Mouse (Mus musculus): ENCODE data around the gene Prkd2. TPM values are rescaled to one million over a fixed set of nuclear protein-coding genes. Genes with fewer than 3 reads are reported as not detected.

Prkd2 gene
- polyA plus RNA-seq, 1 experiment from 2014 or later = 11.2 TPM

GRCm38 (mm10) chr7:16876608-16877007 is 33.9 kb downstream of the Prkd2 start:
- H3K4me3 ChIP-seq (ENCODE audit: low read depth, low read length) = peak overlapping the region; percentile 74
- H3K27ac ChIP-seq (ENCODE audit: low read depth, low read length) = no peak overlapping the region
- peaks cover 15% of the 10 kb centered on the region for H3K4me1 ChIP-seq (ENCODE audit: control insufficient read depth, insufficient read depth, low read length)
- H3K9ac ChIP-seq (ENCODE audit: low read length) = peak overlapping the region; percentile 19
- no peaks in the 10 kb centered on the region for H3K27me3 ChIP-seq (ENCODE audit: control insufficient read depth, insufficient read depth, low read length)
- ATAC-seq (ENCODE audit: insufficient read depth, low FRiP score, low TSS enrichment) (no peak), DNase-seq (ENCODE audit: low spot score) (peak; percentile 81)
- no peaks in the 10 kb centered on the region for H3K36me3 ChIP-seq (ENCODE audit: control insufficient read depth, insufficient read depth, low read length)
- H3K9me3 ChIP-seq (ENCODE audit: control insufficient read depth, low read length) = no peaks in the 10 kb centered on the region
- WGBS = 2% methylated on average over 13 of the region's 13 CpGs
- peak overlapping the region; percentile 85 for H3K4me2 ChIP-seq (ENCODE audit: low read depth)

GRCm38 (mm10) chr7:16877717-16878116 is 35.0 kb downstream of the Prkd2 start:
- H3K4me1 ChIP-seq (ENCODE audit: control insufficient read depth, insufficient read depth, low read length) = peaks cover 15% of the 10 kb centered on the region

GRCm38 (mm10) chr7:16879796-16880547 is 37.3 kb downstream of the Prkd2 start:
- WGBS = 11% methylated on average over 9 of the region's 9 CpGs
- Histone ChIP-seq H3K4me2 (ENCODE audit: low read depth) (peak overlapping the region; percentile 18; the same call in 1 of the 2 replicates), H3K9me3 (ENCODE audit: control insufficient read depth, low read length) (no peaks in the 10 kb centered on the region), H3K27ac (ENCODE audit: low read depth, low read length) (peak overlapping the region; percentile 96), H3K27me3 (ENCODE audit: control insufficient read depth, insufficient read depth, low read length) (peaks cover 13% of the 10 kb centered on the region), H3K4me1 (ENCODE audit: control insufficient read depth, insufficient read depth, low read length) (peaks cover 15% of the 10 kb centered on the region), H3K4me3 (ENCODE audit: low read depth, low read length) (no peak overlapping the region), H3K9ac (ENCODE audit: low read length) (peak overlapping the region; percentile 38), H3K36me3 (ENCODE audit: control insufficient read depth, insufficient read depth, low read length) (peaks cover 9% of the 10 kb centered on the region)
- DNase-seq (ENCODE audit: low spot score) (peak; percentile 88), ATAC-seq (ENCODE audit: insufficient read depth, low FRiP score, low TSS enrichment) (peak; percentile 52)

More at GRCm38 (mm10) chr7:16877717-16878116, 35.0 kb downstream of the Prkd2 start:
- H3K4me3 ChIP-seq (ENCODE audit: low read depth, low read length) = no peak overlapping the region
- DNase-seq (ENCODE audit: low spot score) = no peak
- H3K9me3 ChIP-seq (ENCODE audit: control insufficient read depth, low read length) = no peaks in the 10 kb centered on the region
- no peak for ATAC-seq (ENCODE audit: insufficient read depth, low FRiP score, low TSS enrichment)
- 85% methylated on average over 3 of the region's 3 CpGs for WGBS
- no peak overlapping the region for H3K9ac ChIP-seq (ENCODE audit: low read length)
- no peak overlapping the region for H3K27ac ChIP-seq (ENCODE audit: low read depth, low read length)
- no peak overlapping the region for H3K4me2 ChIP-seq (ENCODE audit: low read depth)
- no peaks in the 10 kb centered on the region for H3K36me3 ChIP-seq (ENCODE audit: control insufficient read depth, insufficient read depth, low read length)
- H3K27me3 ChIP-seq (ENCODE audit: control insufficient read depth, insufficient read depth, low read length) = no peaks in the 10 kb centered on the region

- H3K4me3 ChIP-seq (ENCODE audit: low read depth, low read length) = no peak overlapping the region
- H3K27ac ChIP-seq (ENCODE audit: low read depth, low read length) = peak overlapping the region; percentile 96
- H3K9ac ChIP-seq (ENCODE audit: low read length) = peak overlapping the region; percentile 38
- ATAC-seq (ENCODE audit: insufficient read depth, low FRiP score, low TSS enrichment) (no peak), DNase-seq (ENCODE audit: low spot score) (no peak)
- WGBS = 4% methylated on average over 5 of the region's 5 CpGs
- H3K36me3 ChIP-seq (ENCODE audit: control insufficient read depth, insufficient read depth, low read length) = peaks cover 15% of the 10 kb centered on the region
- H3K4me1 ChIP-seq (ENCODE audit: control insufficient read depth, insufficient read depth, low read length) = peaks cover 15% of the 10 kb centered on the region
- peaks cover 19% of the 10 kb centered on the region for H3K27me3 ChIP-seq (ENCODE audit: control insufficient read depth, insufficient read depth, low read length)
- H3K9me3 ChIP-seq (ENCODE audit: control insufficient read depth, low read length) = no peaks in the 10 kb centered on the region
- H3K4me2 ChIP-seq (ENCODE audit: low read depth) = peak overlapping the region; percentile 18; the same call in 1 of the 2 replicates
Measured at GRCm38 (mm10) chr7:16880615-16881014, 37.9 kb downstream of the Prkd2 start.

- peaks cover 10% of the 10 kb centered on the region for H3K4me1 ChIP-seq (ENCODE audit: control insufficient read depth, insufficient read depth, low read length)
- WGBS = 94% methylated on average over 6 of the region's 6 CpGs
- no peak overlapping the region for H3K4me2 ChIP-seq (ENCODE audit: low read depth)
- no peak overlapping the region for H3K4me3 ChIP-seq (ENCODE audit: low read depth, low read length)
- H3K27me3 ChIP-seq (ENCODE audit: control insufficient read depth, insufficient read depth, low read length) = peaks cover 29% of the 10 kb centered on the region
- DNase-seq (ENCODE audit: low spot score) (no peak), ATAC-seq (ENCODE audit: insufficient read depth, low FRiP score, low TSS enrichment) (no peak)
- no peak overlapping the region for H3K27ac ChIP-seq (ENCODE audit: low read depth, low read length)
- H3K9ac ChIP-seq (ENCODE audit: low read length) = no peak overlapping the region
- peaks cover 25% of the 10 kb centered on the region for H3K36me3 ChIP-seq (ENCODE audit: control insufficient read depth, insufficient read depth, low read length)
- peaks cover 4% of the 10 kb centered on the region; the same call in 1 of the 2 replicates for H3K9me3 ChIP-seq (ENCODE audit: control insufficient read depth, low read length)
Measured at GRCm38 (mm10) chr7:16883162-16883561, 40.5 kb downstream of the Prkd2 start.

GRCm38 (mm10) chr7:16884334-16884733 is 41.6 kb downstream of the Prkd2 start:
- H3K4me1 ChIP-seq (ENCODE audit: control insufficient read depth, insufficient read depth, low read length) = peaks cover 10% of the 10 kb centered on the region
- peaks cover 25% of the 10 kb centered on the region for H3K36me3 ChIP-seq (ENCODE audit: control insufficient read depth, insufficient read depth, low read length)
- 39% methylated on average over 4 of the region's 4 CpGs for WGBS
- H3K4me3 ChIP-seq (ENCODE audit: low read depth, low read length) = no peak overlapping the region
- H3K9me3 ChIP-seq (ENCODE audit: control insufficient read depth, low read length) = peaks cover 4% of the 10 kb centered on the region; the same call in 1 of the 2 replicates
- H3K27me3 ChIP-seq (ENCODE audit: control insufficient read depth, insufficient read depth, low read length) = peaks cover 29% of the 10 kb centered on the region
- no peak overlapping the region for H3K27ac ChIP-seq (ENCODE audit: low read depth, low read length)
- no peak overlapping the region for H3K4me2 ChIP-seq (ENCODE audit: low read depth)
- ATAC-seq (ENCODE audit: insufficient read depth, low FRiP score, low TSS enrichment) (no peak), DNase-seq (ENCODE audit: low spot score) (no peak)
- H3K9ac ChIP-seq (ENCODE audit: low read length) = no peak overlapping the region

GRCm38 (mm10) chr7:16885271-16885776 is 42.6 kb downstream of the Prkd2 start:
- no peak overlapping the region for H3K9ac ChIP-seq (ENCODE audit: low read length)
- ATAC-seq (ENCODE audit: insufficient read depth, low FRiP score, low TSS enrichment) = no peak
- peak; percentile 42 for DNase-seq (ENCODE audit: low spot score)
- peak overlapping the region; percentile 26 for H3K4me2 ChIP-seq (ENCODE audit: low read depth)
- H3K27me3 ChIP-seq (ENCODE audit: control insufficient read depth, insufficient read depth, low read length) = peaks cover 29% of the 10 kb centered on the region
- H3K36me3 ChIP-seq (ENCODE audit: control insufficient read depth, insufficient read depth, low read length) = peaks cover 25% of the 10 kb centered on the region
- H3K4me1 ChIP-seq (ENCODE audit: control insufficient read depth, insufficient read depth, low read length) = peaks cover 7% of the 10 kb centered on the region
- H3K9me3 ChIP-seq (ENCODE audit: control insufficient read depth, low read length) = peaks cover 4% of the 10 kb centered on the region; the same call in 1 of the 2 replicates
- WGBS = 12% methylated on average over 76 of the region's 95 CpGs
- no peak overlapping the region for H3K27ac ChIP-seq (ENCODE audit: low read depth, low read length)
- H3K4me3 ChIP-seq (ENCODE audit: low read depth, low read length) = peak overlapping the region; percentile 31

- DNase-seq (ENCODE audit: low spot score) = no peak
- no peak overlapping the region for H3K27ac ChIP-seq (ENCODE audit: low read depth, low read length)
Measured at GRCm38 (mm10) chr7:16885905-16886304, 43.2 kb downstream of the Prkd2 start.

More at GRCm38 (mm10) chr7:16885905-16886304, 43.2 kb downstream of the Prkd2 start:
- Histone ChIP-seq H3K9me3 (ENCODE audit: control insufficient read depth, low read length) (peaks cover 4% of the 10 kb centered on the region; the same call in 1 of the 2 replicates), H3K4me3 (ENCODE audit: low read depth, low read length) (peak overlapping the region; percentile 31), H3K4me2 (ENCODE audit: low read depth) (no peak overlapping the region; the same call in 1 of the 2 replicates), H3K9ac (ENCODE audit: low read length) (no peak overlapping the region), H3K27me3 (ENCODE audit: control insufficient read depth, insufficient read depth, low read length) (peaks cover 29% of the 10 kb centered on the region), H3K4me1 (ENCODE audit: control insufficient read depth, insufficient read depth, low read length) (peaks cover 5% of the 10 kb centered on the region), H3K36me3 (ENCODE audit: control insufficient read depth, insufficient read depth, low read length) (peaks cover 25% of the 10 kb centered on the region)
- no peak for ATAC-seq (ENCODE audit: insufficient read depth, low FRiP score, low TSS enrichment)
- WGBS = 43% methylated on average over 58 of the region's 59 CpGs

Data from neural tube, embryonic 11.5 days (tissue).